Mouse (Mus musculus): ENCODE data around the gene Fgd2. TPM values are rescaled to one million over a fixed set of nuclear protein-coding genes. Genes with fewer than 3 reads are reported as not detected.
A peak's percentile ranks its signal among the peaks of the same experiment; 100 is the strongest.
"Not testable (repeated sequence)": the region's sequence is repeated elsewhere in the genome, so short reads cannot be mapped to it uniquely, and the experiment has no call there.

Gene Fgd2
- total and polyA plus RNA-seq, 2 experiments = 7.6 to 8.8 TPM

DNA sequence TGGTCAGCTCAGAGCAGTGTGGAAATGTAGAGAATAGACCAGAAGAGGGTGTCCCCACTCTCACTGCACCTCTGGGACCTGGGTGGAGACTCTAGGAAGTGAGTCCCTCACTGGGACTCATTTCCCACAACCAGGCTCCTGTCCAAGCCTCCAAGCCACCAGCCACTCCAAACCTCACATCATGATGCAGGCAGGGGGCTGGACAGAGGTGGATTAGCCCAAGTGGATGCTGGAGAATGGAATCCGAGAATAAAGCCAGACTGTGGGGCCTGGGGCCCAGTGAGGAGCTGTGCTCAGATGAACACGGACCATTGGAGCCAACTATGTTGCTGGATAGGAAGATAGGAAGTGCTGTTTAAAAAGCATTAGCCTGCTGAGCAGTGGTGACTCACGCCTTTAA lies 43.8 kb upstream of the Fgd2 start:
- Histone ChIP-seq H3K9ac (ENCODE audit: low read depth, low read length) (no peak overlapping the region), H3K36me3 (ENCODE audit: control insufficient read depth, insufficient read depth, low read length) (no peaks in the 10 kb centered on the region), H3K79me2 (ENCODE audit: control insufficient read depth, insufficient read depth, low read length) (no peaks in the 10 kb centered on the region), H3K27me3 (ENCODE audit: control insufficient read depth, insufficient read depth, low read length) (no peaks in the 10 kb centered on the region; the same call in 1 of the 2 replicates), H3K27ac (replicated peaks; ENCODE audit: insufficient read depth, low read depth, low read length) (peak overlapping the region; percentile 78), H3K4me3 (ENCODE audit: insufficient read depth, low read depth, low read length) (no peak overlapping the region), H3K4me1 (ENCODE audit: control insufficient read depth, insufficient read depth, low read length) (no peaks in the 10 kb centered on the region; the same call in 1 of the 2 replicates)
- no peak for TF ChIP-seq POLR2A (IDR thresholded peaks at IDR 0.05; ENCODE audit: extremely low read depth, insufficient read depth, low read length)
- no peak for TF ChIP-seq CTCF (IDR thresholded peaks at IDR 0.05; ENCODE audit: low read depth, low read length)
- WGBS = 80% methylated on average over 3 of the region's 3 CpGs
- DNase-seq (ENCODE audit: extremely low read depth, low read depth, low spot score) = no peak

DNA sequence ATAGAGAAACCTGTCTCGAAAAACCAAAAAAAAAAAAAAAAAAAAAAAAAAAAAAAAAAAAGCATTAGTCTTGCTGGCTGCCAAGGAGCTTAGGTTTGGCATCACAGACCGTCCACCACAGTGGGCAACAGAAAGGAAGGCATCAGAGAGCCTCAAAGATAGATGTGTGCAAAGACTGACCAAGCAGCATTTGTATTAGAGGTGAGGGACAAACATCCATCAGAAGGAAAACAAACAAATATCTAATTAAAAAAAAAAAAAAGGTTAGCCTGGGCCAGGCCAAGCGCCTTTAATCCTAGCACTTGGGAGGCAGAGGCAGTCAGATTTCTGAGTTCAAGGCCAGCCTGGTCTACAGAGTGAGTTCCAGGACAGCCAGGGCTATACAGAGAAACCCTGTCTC lies 43.3 kb upstream of the Fgd2 start, which contains the start of gene Pi16:
TSS of gene Pi16 (plus strand) at position 301 of the 400 bp plus-strand sequence.
- WGBS = 90% methylated on average over 3 of the region's 3 CpGs
- H3K36me3 ChIP-seq (ENCODE audit: control insufficient read depth, insufficient read depth, low read length); H3K9ac ChIP-seq (ENCODE audit: low read depth, low read length); H3K79me2 ChIP-seq (ENCODE audit: control insufficient read depth, insufficient read depth, low read length); H3K4me1 ChIP-seq (ENCODE audit: control insufficient read depth, insufficient read depth, low read length); DNase-seq (ENCODE audit: extremely low read depth, low read depth, low spot score); H3K27me3 ChIP-seq (ENCODE audit: control insufficient read depth, insufficient read depth, low read length); H3K4me3 ChIP-seq (ENCODE audit: insufficient read depth, low read depth, low read length): not testable (repeated sequence)
- H3K27ac ChIP-seq (replicated peaks; ENCODE audit: insufficient read depth, low read depth, low read length) = peak within 1 kb of the TSS; percentile 78

DNA sequence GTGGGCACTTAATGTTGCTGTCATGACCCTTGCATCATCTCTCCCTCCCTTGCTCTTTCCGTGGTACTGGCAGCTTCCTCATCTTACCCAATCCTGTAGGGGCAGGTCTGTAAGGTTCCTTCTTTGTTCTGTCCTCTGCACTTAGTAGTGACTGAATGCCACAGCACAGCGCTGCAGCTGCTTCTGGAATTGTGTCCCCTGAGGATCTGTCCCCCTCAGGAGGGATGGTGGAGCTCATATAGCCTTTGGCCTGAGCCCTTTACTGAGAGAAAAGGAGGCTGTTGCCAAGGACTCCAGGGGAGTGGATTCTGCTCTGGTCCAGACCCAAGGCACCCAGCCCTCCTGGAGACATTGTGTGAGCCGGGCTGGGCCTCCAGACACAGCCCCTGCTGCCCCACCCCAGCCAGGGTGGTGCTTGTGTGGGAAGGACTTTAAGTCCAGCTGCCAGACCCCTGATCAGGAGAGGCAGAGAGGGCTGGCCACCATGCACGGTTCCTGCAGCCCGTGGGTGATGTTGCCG lies 41.9 kb upstream of the Fgd2 start:
- H3K9ac ChIP-seq (ENCODE audit: low read depth, low read length) = no peak overlapping the region
- no peaks in the 10 kb centered on the region; the same call in 1 of the 2 replicates for H3K4me1 ChIP-seq (ENCODE audit: control insufficient read depth, insufficient read depth, low read length)
- no peak overlapping the region for H3K4me3 ChIP-seq (ENCODE audit: insufficient read depth, low read depth, low read length)

GRCm38 (mm10) chr17:29319476-29319875 lies 41.2 kb upstream of the Fgd2 start:
- H3K4me3 ChIP-seq (ENCODE audit: insufficient read depth, low read depth, low read length) = no peak overlapping the region
- H3K27me3 ChIP-seq (ENCODE audit: control insufficient read depth, insufficient read depth, low read length) = no peaks in the 10 kb centered on the region
- no peak for DNase-seq (ENCODE audit: extremely low read depth, low read depth, low spot score)
- H3K36me3 ChIP-seq (ENCODE audit: control insufficient read depth, insufficient read depth, low read length) = no peaks in the 10 kb centered on the region
- H3K27ac ChIP-seq (replicated peaks; ENCODE audit: insufficient read depth, low read depth, low read length) = no peak overlapping the region
- H3K4me1 ChIP-seq (ENCODE audit: control insufficient read depth, insufficient read depth, low read length) = no peaks in the 10 kb centered on the region; the same call in 1 of the 2 replicates
- no peaks in the 10 kb centered on the region for H3K79me2 ChIP-seq (ENCODE audit: control insufficient read depth, insufficient read depth, low read length)
- no peak for TF ChIP-seq POLR2A (IDR thresholded peaks at IDR 0.05; ENCODE audit: extremely low read depth, insufficient read depth, low read length)
- no peak for TF ChIP-seq CTCF (IDR thresholded peaks at IDR 0.05; ENCODE audit: low read depth, low read length)
- no peak overlapping the region for H3K9ac ChIP-seq (ENCODE audit: low read depth, low read length)
- WGBS = 84% methylated on average over 7 of the region's 7 CpGs

More for the DNA sequence above, 41.9 kb upstream of the Fgd2 start:
- no peaks in the 10 kb centered on the region for H3K79me2 ChIP-seq (ENCODE audit: control insufficient read depth, insufficient read depth, low read length)
- H3K27me3 ChIP-seq (ENCODE audit: control insufficient read depth, insufficient read depth, low read length) = no peaks in the 10 kb centered on the region
- TF ChIP-seq POLR2A (IDR thresholded peaks at IDR 0.05; ENCODE audit: extremely low read depth, insufficient read depth, low read length) = no peak
- TF ChIP-seq CTCF (IDR thresholded peaks at IDR 0.05; ENCODE audit: low read depth, low read length) = no peak
- no peak overlapping the region for H3K27ac ChIP-seq (replicated peaks; ENCODE audit: insufficient read depth, low read depth, low read length)
- no peak for DNase-seq (ENCODE audit: extremely low read depth, low read depth, low spot score)
- WGBS = 79% methylated on average over 6 of the region's 6 CpGs
- H3K36me3 ChIP-seq (ENCODE audit: control insufficient read depth, insufficient read depth, low read length) = no peaks in the 10 kb centered on the region

GRCm38 (mm10) chr17:29319881-29320639 lies 40.7 kb upstream of the Fgd2 start:
- H3K79me2 ChIP-seq (ENCODE audit: control insufficient read depth, insufficient read depth, low read length) = no peaks in the 10 kb centered on the region
- no peaks in the 10 kb centered on the region; the same call in 1 of the 2 replicates for H3K4me1 ChIP-seq (ENCODE audit: control insufficient read depth, insufficient read depth, low read length)
- H3K27me3 ChIP-seq (ENCODE audit: control insufficient read depth, insufficient read depth, low read length) = no peaks in the 10 kb centered on the region
- no peak overlapping the region for H3K27ac ChIP-seq (replicated peaks; ENCODE audit: insufficient read depth, low read depth, low read length)
- no peaks in the 10 kb centered on the region for H3K36me3 ChIP-seq (ENCODE audit: control insufficient read depth, insufficient read depth, low read length)
- DNase-seq (ENCODE audit: extremely low read depth, low read depth, low spot score) = no peak
- no peak overlapping the region for H3K4me3 ChIP-seq (ENCODE audit: insufficient read depth, low read depth, low read length)
- no peak overlapping the region for H3K9ac ChIP-seq (ENCODE audit: low read depth, low read length)
- 74% methylated on average over 8 of the region's 8 CpGs for WGBS
- TF ChIP-seq POLR2A (IDR thresholded peaks at IDR 0.05; ENCODE audit: extremely low read depth, insufficient read depth, low read length) (no peak), CTCF (IDR thresholded peaks at IDR 0.05; ENCODE audit: low read depth, low read length) (no peak)

Measured in liver, adult 2 months (tissue).